Mouse (Mus musculus) layer of hippocampus, adult 8-10 months (tissue): ENCODE measurements at regions not wholly inside any gene's neighbourhood (a gene's known extent, or its start where the extent isn't known, plus 50 kb on each side); places are given as distances from the start of the nearest gene placed in this dataset.
A peak's percentile ranks its signal among the peaks of the same experiment; 100 is the strongest.

ENCODE experiments used
- DNase-seq, 2 experiments: peaks; one replicate each; pipeline ENCODE4 v3.0.0; 2022; ENCODE audit warnings: low spot score in 2 of 2

DNA sequence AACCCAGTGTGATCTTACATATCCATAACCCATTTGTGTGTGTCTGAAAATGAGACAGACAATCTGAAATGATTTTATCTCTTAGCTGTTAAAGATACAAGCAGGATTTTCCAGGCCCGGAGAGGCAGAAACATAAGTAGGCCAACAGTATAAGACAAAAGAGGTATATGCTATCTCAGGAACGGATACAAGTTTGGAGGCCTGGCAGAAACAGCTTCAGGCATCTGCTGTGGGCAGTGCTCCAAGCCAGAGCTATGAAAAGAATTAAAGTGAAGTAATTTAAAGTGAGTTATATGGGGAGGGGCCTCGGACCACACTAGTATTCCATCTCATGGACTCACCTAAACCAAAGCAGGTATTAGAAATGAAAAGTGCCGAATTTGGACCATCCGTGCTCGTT, 118.8 kb upstream of the Fn1 start:
- DNase-seq, result no peak

- no peak for DNase-seq
Observed at GRCm38 (mm10) chr1:71769595-71769994, 116.6 kb upstream of the Fn1 start.

DNA sequence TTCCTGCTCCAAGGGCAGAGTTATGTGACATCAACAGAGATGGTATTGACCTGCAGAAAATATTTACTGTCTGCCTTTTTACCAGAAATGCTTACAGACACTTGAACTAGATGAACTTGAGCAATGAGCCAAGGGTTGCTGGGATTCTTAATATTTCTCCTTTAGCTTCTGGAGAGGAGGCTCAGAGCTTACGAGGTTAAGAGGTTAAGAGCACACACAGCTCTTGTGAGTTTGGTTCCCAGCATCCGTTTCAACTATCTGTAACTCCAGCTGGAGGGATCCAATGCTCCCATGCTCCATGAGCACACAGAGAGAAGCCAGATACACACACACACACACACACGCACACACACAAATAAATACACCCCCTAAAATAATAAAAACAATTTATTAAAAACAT, 114.7 kb upstream of the Fn1 start:
- no peak for DNase-seq

DNA sequence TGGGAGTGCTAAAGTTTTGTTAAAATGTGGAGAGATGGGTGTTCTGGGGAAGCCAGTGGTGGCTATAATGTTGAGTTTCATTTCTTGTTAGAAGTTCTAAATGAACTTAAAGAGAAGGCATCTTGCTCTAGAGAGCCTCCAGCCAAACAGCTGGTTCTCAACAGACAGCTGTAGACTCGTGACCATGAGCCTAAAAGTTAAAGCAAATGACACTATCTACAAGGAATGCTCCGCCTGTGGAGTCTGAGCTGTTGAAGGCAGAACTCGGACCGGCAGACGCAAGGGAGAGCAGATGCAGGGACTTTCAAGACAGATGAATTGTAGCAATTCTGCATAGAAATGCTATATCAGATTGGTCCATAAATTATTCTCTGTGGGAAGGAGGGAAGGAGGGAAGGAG, 114.1 kb upstream of the Fn1 start:
- no peak for DNase-seq

DNA sequence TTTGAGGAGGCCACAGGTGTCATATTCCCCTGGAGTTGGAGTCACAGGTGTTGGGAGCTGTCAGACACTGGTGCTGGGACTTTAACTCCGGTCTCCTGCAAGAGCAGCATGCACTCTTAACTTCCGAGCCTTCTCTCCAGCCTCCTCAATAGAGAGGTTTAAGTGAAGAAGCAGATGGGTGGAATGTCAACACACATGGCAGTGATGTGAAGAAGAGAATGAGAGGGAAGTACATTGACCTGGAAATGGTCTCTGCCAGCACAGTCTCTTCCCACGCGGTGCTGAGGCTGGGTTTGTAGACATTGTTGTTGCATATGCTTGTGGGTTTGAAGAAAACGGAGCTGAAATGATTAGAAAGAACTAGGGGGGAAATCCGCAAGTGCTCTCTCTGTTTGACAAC, 112.0 kb upstream of the Fn1 start:
- DNase-seq, result no peak

DNA sequence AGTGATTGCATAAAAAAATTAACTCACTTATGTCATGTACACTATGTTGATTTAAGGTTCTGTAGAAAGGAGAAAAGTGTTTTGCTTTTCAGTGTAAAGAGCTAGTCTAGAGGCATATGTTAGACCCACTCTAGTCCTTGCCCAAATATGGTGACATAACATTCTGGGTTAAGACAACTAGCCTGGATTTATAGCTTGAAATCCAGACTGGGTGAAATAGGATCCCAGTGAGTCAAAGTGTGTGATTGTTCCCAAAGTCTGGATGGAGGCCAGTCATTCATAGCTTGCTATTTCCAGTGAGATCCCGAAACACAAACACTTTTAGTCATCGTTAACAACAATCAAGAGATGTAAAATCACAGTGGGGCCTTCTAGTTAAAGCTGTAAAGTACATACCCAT, 110.5 kb upstream of the Fn1 start:
- no peak for DNase-seq

DNA sequence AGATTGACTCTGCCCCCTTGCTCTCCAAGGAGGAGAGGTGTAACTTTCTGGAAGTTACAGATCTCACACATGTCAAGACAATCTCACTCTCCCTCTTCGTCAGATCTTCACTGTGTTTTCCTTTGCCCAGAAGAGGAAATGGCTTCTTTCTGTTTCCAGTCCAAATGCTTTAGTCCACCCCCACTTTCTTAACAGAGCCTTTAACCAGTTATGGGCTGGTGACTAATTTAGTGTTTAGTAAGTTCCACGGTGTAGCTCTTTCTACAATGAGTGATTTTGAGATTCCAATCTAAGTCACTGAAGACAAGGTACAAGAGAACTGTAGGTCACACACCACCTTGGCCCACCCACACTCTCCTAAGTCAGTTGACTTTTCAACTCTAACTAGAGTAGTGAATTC, 107.3 kb upstream of the Fn1 start:
- DNase-seq, result no peak

- DNase-seq, result no peak
Observed at GRCm38 (mm10) chr1:71757236-71757635, 104.2 kb upstream of the Fn1 start.

DNA sequence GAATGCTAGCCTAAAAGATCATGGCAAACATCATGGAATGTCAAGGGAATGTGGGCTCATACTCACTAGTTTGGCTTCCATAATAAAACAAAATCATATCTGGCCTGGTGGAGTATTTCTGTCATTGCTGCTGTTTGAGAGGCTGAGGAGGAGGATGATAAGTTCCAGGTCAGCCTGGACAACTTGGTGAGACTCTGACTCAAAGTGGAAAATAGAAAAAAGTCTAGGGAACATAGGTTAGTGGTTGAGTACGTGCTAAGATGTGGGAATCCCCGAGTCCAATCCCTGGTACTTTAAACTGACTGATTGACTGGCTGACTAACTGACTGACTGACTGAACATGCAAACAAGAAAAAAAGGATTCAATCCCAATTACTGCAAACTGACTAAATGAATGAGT, 103.2 kb upstream of the Fn1 start:
- DNase-seq, result no peak

DNA sequence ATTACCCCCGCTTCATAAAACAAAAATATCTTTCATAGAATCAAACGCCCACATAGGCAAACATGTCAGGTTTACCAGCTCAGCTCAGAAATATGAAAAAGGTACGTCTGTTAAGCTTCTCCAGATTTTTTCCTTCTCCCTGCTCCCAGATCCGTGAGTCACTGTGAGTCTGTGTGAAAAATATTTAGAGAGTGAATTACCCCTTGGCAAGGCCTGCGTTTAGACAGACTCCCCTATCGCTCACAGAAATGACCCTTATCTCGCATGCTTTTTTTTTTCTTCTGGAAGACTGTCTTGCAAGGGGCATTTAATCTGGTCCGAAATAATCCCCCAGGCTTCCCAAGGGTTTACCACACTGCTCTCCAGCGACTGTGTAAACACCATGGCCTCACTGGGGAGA, 102.4 kb upstream of the Fn1 start:
- DNase-seq, result no peak

GRCm38 (mm10) chr1:71752351-71752750, 99.4 kb upstream of the Fn1 start:
- DNase-seq, result no peak

GRCm38 (mm10) chr1:71751601-71752000, 98.6 kb upstream of the Fn1 start:
- DNase-seq, result no peak

DNA sequence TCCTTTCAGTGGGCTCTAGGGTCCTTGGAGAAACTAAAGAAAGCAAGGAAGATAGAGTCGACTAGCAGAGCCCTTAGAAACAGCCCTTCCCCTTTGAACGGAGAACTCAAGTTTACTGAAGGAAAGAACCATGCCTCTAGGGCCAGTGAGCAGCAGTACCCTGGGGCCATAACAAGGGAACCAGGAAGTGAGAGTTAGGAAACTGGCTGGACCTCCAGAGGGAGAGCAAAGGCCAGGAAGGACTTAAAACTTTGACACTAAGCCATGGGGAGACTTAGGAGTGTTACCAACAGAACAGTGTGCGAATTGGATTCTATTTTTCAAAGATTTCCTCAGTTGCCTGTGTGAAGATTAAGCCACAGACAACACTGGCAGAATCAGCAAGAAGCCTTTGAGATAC, 82.6 kb upstream of the Fn1 start:
- DNase-seq, result no peak

GRCm38 (mm10) chr1:71731623-71732022, 78.6 kb upstream of the Fn1 start:
- DNase-seq, result no peak

GRCm38 (mm10) chr1:71731011-71731410, 78.0 kb upstream of the Fn1 start:
- DNase-seq, result no peak

DNA sequence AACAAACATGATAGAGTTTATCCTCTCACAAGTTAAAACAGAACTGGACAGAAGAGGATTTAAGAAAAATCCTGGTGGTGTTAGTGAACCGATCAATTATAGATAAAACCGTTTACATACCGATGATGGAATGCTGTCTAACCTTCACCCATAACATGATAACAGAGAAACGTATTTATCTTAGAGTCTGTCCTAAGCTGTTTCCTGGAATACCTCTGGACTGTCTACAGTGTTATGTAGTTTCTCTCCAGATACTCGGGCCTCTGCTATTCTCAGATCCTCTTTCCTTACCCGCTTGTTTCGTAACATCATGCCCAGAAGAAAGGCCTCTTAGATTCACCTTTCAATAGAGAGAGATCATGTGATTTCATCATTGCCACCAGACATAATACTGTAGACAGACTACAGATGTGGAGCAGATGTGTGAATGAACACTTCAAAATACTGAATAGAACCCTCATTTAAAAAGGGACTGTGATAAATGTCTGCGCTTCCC, 75.9 kb upstream of the Fn1 start:
- no peak for DNase-seq

- no peak for DNase-seq
Observed at GRCm38 (mm10) chr1:71723816-71724215, 70.8 kb upstream of the Fn1 start.

GRCm38 (mm10) chr1:71723039-71723397, 70.0 kb upstream of the Fn1 start:
- DNase-seq, result no peak

DNA sequence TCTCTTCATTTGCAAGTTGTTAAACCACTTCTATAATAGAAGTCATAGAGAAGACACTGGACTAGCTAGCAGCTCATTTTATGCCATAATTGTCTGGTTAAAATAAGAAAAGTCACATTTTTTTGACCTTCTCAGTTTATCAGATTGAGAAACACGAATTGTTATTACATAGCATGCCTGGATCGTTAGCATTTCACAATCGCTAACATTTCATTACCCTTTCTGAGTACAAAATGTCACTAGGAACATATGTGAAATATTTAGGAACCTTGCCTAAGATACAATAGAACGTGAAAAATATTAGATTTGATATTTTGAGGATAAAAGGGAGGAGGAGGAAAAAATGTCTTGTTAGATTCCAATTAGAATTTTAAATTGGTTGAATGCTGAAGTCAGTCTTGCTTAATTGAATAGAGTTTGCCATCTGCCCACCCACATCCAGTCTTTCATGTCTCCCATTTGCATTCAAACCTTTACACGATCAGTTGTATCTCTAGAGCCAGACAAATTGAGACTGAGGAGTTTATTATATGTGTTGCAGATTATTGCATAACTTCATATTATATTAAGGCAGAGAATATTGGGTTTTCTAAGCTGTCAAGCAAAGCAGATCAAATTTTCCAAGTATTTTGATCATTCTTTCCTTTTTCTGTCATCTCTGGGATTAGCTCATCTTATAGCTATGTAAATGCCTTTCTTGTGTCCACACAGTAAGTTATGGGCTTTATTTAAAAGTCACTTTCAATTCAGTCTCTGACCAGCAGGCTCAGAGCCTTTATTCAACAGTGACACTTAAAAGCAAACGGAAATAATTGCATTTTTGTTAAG, 69.4 kb upstream of the Fn1 start:
- DNase-seq, result peak; percentile 7 to 12
